Mouse (Mus musculus): ENCODE measurements around the gene Cacna1e. TPM values are rescaled to one million over a fixed set of nuclear protein-coding genes. Genes with fewer than 3 reads are reported as not detected.

The Cacna1e gene
- polyA plus RNA-seq, 1 experiment from 2014 or later, result 0.05 TPM

DNA sequence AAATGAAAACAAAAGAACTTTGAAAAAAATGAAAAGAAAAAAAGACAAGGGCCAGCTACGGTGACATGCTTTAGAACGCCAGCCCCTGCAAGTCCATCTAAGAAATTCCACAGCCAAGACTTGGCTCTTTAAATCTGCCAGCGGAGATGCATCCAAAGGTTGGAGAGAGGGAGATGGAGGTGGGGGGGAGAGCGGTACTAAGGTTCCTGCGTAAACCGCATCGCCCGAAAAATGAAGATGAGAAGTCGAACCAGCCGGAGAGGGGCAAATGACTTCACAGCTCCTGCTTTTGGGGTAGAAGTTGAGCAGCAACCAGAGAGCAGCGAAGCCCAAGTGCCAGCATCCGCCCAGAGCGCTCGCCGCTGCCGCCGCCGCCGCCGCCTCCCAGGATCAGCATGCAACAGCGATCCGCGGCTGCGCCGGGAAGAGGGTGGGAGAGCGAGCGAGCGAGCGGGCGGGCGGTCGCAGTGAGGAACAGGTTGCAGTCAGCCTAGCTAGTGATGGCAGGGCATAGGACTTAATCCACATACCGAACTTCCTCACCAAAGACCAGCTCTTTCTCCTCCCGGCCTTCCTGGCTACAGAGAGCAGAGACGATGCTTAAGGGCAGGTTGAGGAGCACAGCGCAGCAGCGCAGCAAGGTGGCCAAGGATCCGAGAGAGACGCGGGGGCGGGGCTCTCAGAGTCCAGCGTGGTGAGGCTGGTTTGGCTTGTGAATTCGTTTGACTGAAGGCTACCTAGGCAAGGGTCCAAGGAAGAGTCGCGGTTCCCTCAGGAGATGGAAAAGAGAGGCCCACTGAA, 157.7 kb downstream of the Cacna1e start:
- H3K9ac ChIP-seq (ENCODE audit: low read depth, low read length), result no peak overlapping the region
- H3K27ac ChIP-seq, result no peak overlapping the region
- ATAC-seq (replicated peaks; ENCODE audit: low FRiP score, low read depth) (no peak), DNase-seq (ENCODE audit: low spot score) (peak; percentile 22)
- H3K4me3 ChIP-seq (replicated peaks; ENCODE audit: low read depth, low read length), result peak overlapping the region; percentile 25
- TF ChIP-seq CTCF (IDR thresholded peaks at IDR 0.05; ENCODE audit: low read depth), result no peak
- H3K9me3 ChIP-seq (replicated peaks; ENCODE audit: low read length), result no peaks in the 10 kb centered on the region
- H3K4me1 ChIP-seq (replicated peaks; ENCODE audit: insufficient read depth, low read length), result no peaks in the 10 kb centered on the region
- H3K4me2 ChIP-seq (ENCODE audit: low read length), result peak overlapping the region; percentile 46
- 2% methylated on average over 45 of the region's 45 CpGs for WGBS
- no peaks in the 10 kb centered on the region for H3K36me3 ChIP-seq (ENCODE audit: insufficient read depth, low read length)
- H3K27me3 ChIP-seq (ENCODE audit: insufficient read depth, low read length), result peaks cover 52% of the 10 kb centered on the region

DNA sequence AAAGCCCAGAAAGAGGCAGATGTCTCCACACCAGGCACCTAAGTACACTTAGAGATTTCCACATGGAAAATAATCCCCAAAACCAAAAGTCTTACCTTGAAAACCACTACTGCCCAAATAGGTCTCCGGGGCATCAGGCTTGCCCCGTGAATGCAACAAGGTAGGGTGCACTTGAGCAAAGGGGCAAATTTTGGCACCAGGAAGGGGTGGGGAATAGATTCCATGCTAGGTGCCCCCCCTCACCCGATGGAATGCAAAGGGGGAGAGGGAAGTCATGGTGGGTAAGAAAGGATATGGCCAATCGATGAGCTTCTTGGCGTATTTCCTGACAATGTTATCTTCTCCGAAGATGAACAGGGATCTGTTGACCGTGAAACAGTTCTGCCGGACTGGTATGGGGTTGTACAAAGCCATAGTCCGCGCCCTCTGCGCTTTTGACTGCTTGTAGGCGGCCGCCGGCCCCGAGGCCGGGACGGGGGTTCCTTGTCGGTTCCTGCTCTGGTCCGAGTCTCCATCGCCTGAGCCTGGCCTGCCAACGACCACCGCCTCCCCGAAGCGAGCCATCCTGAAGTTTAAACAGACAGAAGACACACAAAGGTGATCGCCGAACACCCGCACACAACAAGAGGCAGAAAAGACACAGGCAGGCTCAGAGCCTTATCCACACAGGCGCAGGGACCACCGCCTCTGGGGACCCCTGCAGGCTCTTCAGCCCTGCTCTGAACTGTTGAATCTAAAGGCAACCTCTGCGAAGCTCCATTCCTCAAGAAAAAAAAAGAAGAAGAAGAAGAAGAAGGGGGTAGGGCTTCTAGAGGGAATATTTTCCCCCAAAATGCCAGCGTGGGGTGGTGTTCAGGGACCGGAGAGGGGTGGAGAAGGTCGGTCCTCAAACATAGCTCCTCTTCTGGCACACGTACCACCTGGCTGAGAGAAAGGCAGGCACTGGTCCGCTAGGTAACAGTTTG, 158.7 kb downstream of the Cacna1e start:
- H3K4me2 ChIP-seq (ENCODE audit: low read length), result peak overlapping the region; percentile 46
- H3K9ac ChIP-seq (ENCODE audit: low read depth, low read length), result no peak overlapping the region
- H3K36me3 ChIP-seq (ENCODE audit: insufficient read depth, low read length), result no peaks in the 10 kb centered on the region
- 25% methylated on average over 35 of the region's 35 CpGs for WGBS
- H3K27me3 ChIP-seq (ENCODE audit: insufficient read depth, low read length), result peaks cover 52% of the 10 kb centered on the region
- H3K4me3 ChIP-seq (replicated peaks; ENCODE audit: low read depth, low read length), result peak overlapping the region; percentile 25; the same call in 1 of the 2 replicates
- DNase-seq (ENCODE audit: low spot score) (no peak), ATAC-seq (replicated peaks; ENCODE audit: low FRiP score, low read depth) (no peak)
- no peaks in the 10 kb centered on the region for H3K4me1 ChIP-seq (replicated peaks; ENCODE audit: insufficient read depth, low read length)
- TF ChIP-seq CTCF (IDR thresholded peaks at IDR 0.05; ENCODE audit: low read depth), result no peak
- no peaks in the 10 kb centered on the region for H3K9me3 ChIP-seq (replicated peaks; ENCODE audit: low read length)
- no peak overlapping the region for H3K27ac ChIP-seq

DNA sequence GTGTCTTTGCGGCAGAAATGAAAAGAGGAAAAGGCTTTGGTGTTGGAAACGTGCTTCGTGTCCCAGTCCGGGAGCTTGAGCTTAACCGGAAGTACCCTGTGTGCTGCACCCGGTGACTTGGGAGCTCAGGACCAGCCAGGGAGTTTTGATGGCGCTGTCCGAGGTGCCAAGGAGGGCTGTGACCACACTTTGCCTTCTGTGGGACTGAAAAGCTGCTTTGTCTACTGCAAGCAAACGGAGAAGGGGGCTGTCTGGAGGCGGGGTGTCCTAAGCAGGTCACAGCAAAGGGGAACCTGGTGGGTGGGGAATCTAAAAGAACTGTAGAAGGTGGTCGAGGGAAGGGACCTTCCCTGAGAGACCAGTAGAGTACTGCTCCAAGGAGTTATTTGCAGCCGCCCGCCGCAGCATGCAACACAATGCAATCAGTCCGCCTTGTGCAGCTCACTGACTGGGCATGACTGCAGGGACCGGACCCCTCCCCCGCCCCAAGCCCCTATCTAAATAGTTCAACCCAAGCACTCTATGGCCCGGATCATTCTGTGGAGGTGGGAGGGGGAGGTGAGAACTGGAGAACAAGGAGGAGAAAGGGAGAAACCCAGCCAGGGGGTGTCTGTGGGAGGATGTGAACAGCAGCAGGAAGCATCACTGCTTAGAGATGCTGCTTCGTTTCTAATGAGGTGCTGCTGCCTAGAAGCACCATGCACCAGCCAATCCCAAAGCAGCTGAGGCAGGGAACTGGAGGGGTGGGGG, 160.6 kb downstream of the Cacna1e start:
- no peak overlapping the region for H3K27ac ChIP-seq
- H3K4me3 ChIP-seq (replicated peaks; ENCODE audit: low read depth, low read length), result no peak overlapping the region
- no peak for TF ChIP-seq CTCF (IDR thresholded peaks at IDR 0.05; ENCODE audit: low read depth)
- H3K4me1 ChIP-seq (replicated peaks; ENCODE audit: insufficient read depth, low read length), result no peaks in the 10 kb centered on the region
- peaks cover 52% of the 10 kb centered on the region for H3K27me3 ChIP-seq (ENCODE audit: insufficient read depth, low read length)
- ATAC-seq (replicated peaks; ENCODE audit: low FRiP score, low read depth) (no peak; the same call in 1 of the 2 replicates), DNase-seq (ENCODE audit: low spot score) (peak; percentile 55)
- no peak overlapping the region for H3K9ac ChIP-seq (ENCODE audit: low read depth, low read length)
- H3K4me2 ChIP-seq (ENCODE audit: low read length), result no peak overlapping the region
- H3K9me3 ChIP-seq (replicated peaks; ENCODE audit: low read length), result no peaks in the 10 kb centered on the region
- WGBS, result 3% methylated on average over 19 of the region's 19 CpGs
- no peaks in the 10 kb centered on the region for H3K36me3 ChIP-seq (ENCODE audit: insufficient read depth, low read length)

DNA sequence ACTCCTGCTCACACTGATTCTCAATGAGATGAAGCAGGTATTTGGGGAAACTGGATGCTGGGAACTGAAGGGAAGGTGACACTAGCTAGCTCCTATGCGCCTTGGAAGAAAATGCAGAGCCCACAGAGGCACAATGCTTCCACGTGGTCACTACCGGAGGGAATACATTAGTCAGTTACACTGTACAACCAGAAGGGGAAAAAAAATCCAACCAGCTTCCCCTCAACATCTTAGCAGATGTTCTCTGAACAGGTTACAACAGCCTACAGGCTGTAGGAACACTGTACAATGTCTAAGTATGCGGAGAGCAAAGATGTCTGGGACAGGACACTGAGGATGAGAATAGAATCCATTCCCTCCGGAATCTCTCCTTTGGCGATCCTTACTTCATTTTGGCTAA, 161.2 kb downstream of the Cacna1e start:
- Histone ChIP-seq H3K4me1 (replicated peaks; ENCODE audit: insufficient read depth, low read length) (no peaks in the 10 kb centered on the region), H3K4me2 (ENCODE audit: low read length) (no peak overlapping the region), H3K27ac (no peak overlapping the region), H3K4me3 (replicated peaks; ENCODE audit: low read depth, low read length) (no peak overlapping the region), H3K27me3 (ENCODE audit: insufficient read depth, low read length) (peaks cover 52% of the 10 kb centered on the region), H3K9me3 (replicated peaks; ENCODE audit: low read length) (no peaks in the 10 kb centered on the region), H3K9ac (ENCODE audit: low read depth, low read length) (no peak overlapping the region), H3K36me3 (ENCODE audit: insufficient read depth, low read length) (no peaks in the 10 kb centered on the region)
- WGBS, result 43% methylated on average over 6 of the region's 6 CpGs
- TF ChIP-seq CTCF (IDR thresholded peaks at IDR 0.05; ENCODE audit: low read depth), result no peak
- no peak for ATAC-seq (replicated peaks; ENCODE audit: low FRiP score, low read depth)
- no peak for DNase-seq (ENCODE audit: low spot score)

DNA sequence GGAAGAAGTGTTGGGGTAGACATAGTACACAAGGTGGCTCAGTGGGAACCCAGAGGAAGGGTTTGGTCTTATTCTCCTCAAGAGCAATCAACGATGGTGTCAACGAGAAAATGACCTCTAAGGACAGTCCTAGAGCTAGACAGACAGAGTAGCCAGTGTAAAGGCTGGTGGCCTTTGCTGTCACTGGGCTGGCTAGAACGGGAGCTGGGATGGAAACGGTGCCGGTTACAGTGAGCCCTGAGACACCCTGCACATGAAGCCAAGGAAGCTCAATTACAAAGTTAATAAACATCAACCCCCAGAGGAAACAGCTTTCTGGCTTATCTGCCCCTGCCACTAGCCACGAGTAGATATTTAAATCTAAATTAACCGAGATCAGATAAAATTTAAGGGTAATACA, 168.7 kb downstream of the Cacna1e start:
- ATAC-seq (replicated peaks; ENCODE audit: low FRiP score, low read depth), result no peak
- no peak overlapping the region for H3K4me2 ChIP-seq (ENCODE audit: low read length)
- no peaks in the 10 kb centered on the region for H3K4me1 ChIP-seq (replicated peaks; ENCODE audit: insufficient read depth, low read length)
- no peaks in the 10 kb centered on the region for H3K27me3 ChIP-seq (ENCODE audit: insufficient read depth, low read length)
- H3K27ac ChIP-seq, result no peak overlapping the region
- H3K9me3 ChIP-seq (replicated peaks; ENCODE audit: low read length), result no peaks in the 10 kb centered on the region
- no peak overlapping the region for H3K9ac ChIP-seq (ENCODE audit: low read depth, low read length)
- H3K36me3 ChIP-seq (ENCODE audit: insufficient read depth, low read length), result no peaks in the 10 kb centered on the region
- no peak overlapping the region for H3K4me3 ChIP-seq (replicated peaks; ENCODE audit: low read depth, low read length)
- TF ChIP-seq CTCF (IDR thresholded peaks at IDR 0.05; ENCODE audit: low read depth), result no peak
- 53% methylated on average over 7 of the region's 7 CpGs for WGBS
- no peak for DNase-seq (ENCODE audit: low spot score)

DNA sequence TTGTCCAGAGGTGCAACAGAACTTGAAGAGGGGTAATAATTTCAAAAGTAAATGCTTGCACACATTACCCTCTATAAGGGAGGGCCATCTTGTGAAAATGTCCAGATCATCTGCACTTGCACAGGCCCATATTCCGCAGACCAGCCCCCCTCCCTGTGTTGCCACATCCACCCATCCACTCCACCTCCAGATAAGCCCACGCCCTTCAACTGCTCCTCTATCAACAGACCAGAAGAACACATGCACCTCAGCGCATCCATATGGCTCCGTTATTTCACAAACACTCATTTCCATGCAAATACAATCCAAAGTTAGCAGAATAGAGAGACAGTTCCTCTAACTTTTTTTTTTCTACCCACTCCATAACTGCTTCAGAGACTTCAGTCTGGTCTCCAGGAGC, 171.6 kb downstream of the Cacna1e start:
- WGBS, result 89% methylated on average over 4 of the region's 4 CpGs
- Histone ChIP-seq H3K4me2 (ENCODE audit: low read length) (no peak overlapping the region), H3K36me3 (ENCODE audit: insufficient read depth, low read length) (no peaks in the 10 kb centered on the region), H3K4me1 (replicated peaks; ENCODE audit: insufficient read depth, low read length) (no peaks in the 10 kb centered on the region), H3K27ac (no peak overlapping the region), H3K27me3 (ENCODE audit: insufficient read depth, low read length) (no peaks in the 10 kb centered on the region), H3K9me3 (replicated peaks; ENCODE audit: low read length) (no peaks in the 10 kb centered on the region), H3K9ac (ENCODE audit: low read depth, low read length) (no peak overlapping the region), H3K4me3 (replicated peaks; ENCODE audit: low read depth, low read length) (no peak overlapping the region)
- no peak for TF ChIP-seq CTCF (IDR thresholded peaks at IDR 0.05; ENCODE audit: low read depth)
- ATAC-seq (replicated peaks; ENCODE audit: low FRiP score, low read depth) (no peak), DNase-seq (ENCODE audit: low spot score) (no peak)

Measured in kidney, postnatal 0 days (tissue).